Mouse (Mus musculus): Measurements from ENCODE around the gene Kif21a. TPM values are rescaled to one million over a fixed set of nuclear protein-coding genes. Genes with fewer than 3 reads are reported as not detected.

Gene Kif21a
- polyA plus RNA-seq, 1 experiment from 2014 or later, result 9.8 TPM

DNA sequence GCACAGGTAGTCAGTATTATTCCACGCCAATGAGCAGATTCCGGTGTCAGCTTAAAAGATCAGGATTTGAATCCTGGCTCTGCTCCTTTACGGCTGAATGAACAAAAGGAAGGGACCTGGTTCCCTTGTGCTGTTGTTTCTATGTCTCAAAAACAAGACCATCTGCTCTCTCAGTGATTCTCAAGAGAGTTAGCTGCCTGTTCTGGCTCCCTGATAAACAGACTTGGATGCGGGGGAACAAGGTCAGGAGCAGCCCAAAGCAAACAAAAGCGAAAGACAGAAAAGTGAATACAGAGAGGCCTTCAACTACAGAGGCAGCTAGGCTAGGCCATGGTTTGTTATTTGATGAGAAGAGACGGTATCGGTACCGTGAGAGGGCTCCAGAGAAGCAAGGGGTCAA lies 27.5 kb downstream of the Kif21a start:
- no peaks in the 10 kb centered on the region for H3K27me3 ChIP-seq (ENCODE audit: insufficient read depth, low read length)
- ATAC-seq (ENCODE audit: low FRiP score, low TSS enrichment), result no peak
- H3K27ac ChIP-seq (ENCODE audit: low read length), result no peak overlapping the region
- H3K4me3 ChIP-seq (ENCODE audit: low read length), result no peak overlapping the region
- 71% methylated on average over 8 of the region's 8 CpGs for WGBS
- 0 out of 2 replicates have a peak, but pooled peaks cover 5% of the 10 kb centered on the region for H3K4me1 ChIP-seq (ENCODE audit: insufficient read depth, low read length)
- H3K9ac ChIP-seq (replicated peaks; ENCODE audit: low read length), result no peak overlapping the region
- no peaks in the 10 kb centered on the region for H3K9me3 ChIP-seq (ENCODE audit: low read length)
- H3K4me2 ChIP-seq (replicated peaks; ENCODE audit: low read depth, low read length), result no peak overlapping the region
- H3K36me3 ChIP-seq (ENCODE audit: insufficient read depth, low read length), result no peaks in the 10 kb centered on the region

DNA sequence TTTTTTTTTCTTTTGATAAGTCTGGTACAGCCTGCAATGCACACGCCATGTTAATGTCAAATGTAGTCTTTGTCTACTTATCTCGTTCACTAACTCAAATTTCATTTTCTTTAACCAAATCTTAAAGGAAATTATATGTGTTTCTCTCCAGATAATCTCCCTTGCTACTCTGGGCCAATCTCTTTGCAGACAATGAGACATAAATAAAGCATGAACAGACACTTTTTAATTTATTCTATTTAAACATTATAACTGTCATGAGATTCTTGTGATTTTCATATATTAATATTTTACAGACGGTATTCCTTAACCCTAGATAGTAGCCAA lies 30.9 kb downstream of the Kif21a start:
- 59% methylated on average over 3 of the region's 3 CpGs for WGBS
- no peak overlapping the region for H3K9ac ChIP-seq (replicated peaks; ENCODE audit: low read length)
- H3K9me3 ChIP-seq (ENCODE audit: low read length), result no peaks in the 10 kb centered on the region
- no peaks in the 10 kb centered on the region for H3K27me3 ChIP-seq (ENCODE audit: insufficient read depth, low read length)
- no peaks in the 10 kb centered on the region for H3K36me3 ChIP-seq (ENCODE audit: insufficient read depth, low read length)
- H3K27ac ChIP-seq (ENCODE audit: low read length), result no peak overlapping the region
- 0 out of 2 replicates have a peak, but pooled peaks cover 6% of the 10 kb centered on the region for H3K4me1 ChIP-seq (ENCODE audit: insufficient read depth, low read length)
- H3K4me2 ChIP-seq (replicated peaks; ENCODE audit: low read depth, low read length), result no peak overlapping the region
- H3K4me3 ChIP-seq (ENCODE audit: low read length), result no peak overlapping the region
- no peak for ATAC-seq (ENCODE audit: low FRiP score, low TSS enrichment)

DNA sequence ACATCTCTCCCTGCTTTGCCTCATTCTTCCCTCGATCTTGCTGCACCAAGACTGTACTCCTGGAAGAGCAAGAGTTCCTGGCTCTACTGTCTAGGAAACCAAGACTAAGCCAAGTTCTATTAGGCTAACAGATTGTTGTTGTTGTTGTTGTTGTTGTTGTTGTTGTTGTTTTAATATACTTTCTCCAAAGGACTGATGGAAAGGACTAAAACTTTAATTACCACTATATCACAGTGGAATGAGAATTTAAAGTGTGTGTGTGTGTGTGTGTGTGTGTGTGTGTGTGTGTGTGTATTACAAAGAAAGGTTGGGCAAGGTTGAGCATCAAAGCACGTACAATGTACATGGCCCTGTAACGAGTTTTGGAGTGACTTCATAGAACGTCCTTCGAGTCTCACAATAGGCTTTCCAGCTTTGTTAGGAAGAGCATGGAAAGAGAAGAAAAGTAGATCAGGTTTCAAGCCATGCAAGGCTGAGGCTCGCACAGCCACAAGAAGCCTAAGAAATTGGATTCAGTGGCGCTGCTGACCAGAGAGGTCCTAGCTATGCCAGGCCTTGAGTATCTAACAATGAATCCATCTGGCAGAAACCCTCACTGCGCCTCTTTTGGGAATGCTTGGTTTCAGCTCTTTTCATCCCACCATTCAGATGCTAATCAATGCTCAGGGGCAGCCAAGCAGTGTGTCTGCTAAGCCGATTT lies 31.4 kb downstream of the Kif21a start:
- H3K9ac ChIP-seq (replicated peaks; ENCODE audit: low read length), result no peak overlapping the region
- ATAC-seq (ENCODE audit: low FRiP score, low TSS enrichment), result no peak
- no peak overlapping the region for H3K4me2 ChIP-seq (replicated peaks; ENCODE audit: low read depth, low read length)
- no peaks in the 10 kb centered on the region for H3K27me3 ChIP-seq (ENCODE audit: insufficient read depth, low read length)
- peaks cover 8% of the 10 kb centered on the region; the same call in 1 of the 2 replicates for H3K4me1 ChIP-seq (ENCODE audit: insufficient read depth, low read length)
- H3K36me3 ChIP-seq (ENCODE audit: insufficient read depth, low read length), result no peaks in the 10 kb centered on the region
- no peak overlapping the region for H3K4me3 ChIP-seq (ENCODE audit: low read length)
- H3K9me3 ChIP-seq (ENCODE audit: low read length), result no peaks in the 10 kb centered on the region
- WGBS, result 54% methylated on average over 9 of the region's 9 CpGs
- H3K27ac ChIP-seq (ENCODE audit: low read length), result no peak overlapping the region

DNA sequence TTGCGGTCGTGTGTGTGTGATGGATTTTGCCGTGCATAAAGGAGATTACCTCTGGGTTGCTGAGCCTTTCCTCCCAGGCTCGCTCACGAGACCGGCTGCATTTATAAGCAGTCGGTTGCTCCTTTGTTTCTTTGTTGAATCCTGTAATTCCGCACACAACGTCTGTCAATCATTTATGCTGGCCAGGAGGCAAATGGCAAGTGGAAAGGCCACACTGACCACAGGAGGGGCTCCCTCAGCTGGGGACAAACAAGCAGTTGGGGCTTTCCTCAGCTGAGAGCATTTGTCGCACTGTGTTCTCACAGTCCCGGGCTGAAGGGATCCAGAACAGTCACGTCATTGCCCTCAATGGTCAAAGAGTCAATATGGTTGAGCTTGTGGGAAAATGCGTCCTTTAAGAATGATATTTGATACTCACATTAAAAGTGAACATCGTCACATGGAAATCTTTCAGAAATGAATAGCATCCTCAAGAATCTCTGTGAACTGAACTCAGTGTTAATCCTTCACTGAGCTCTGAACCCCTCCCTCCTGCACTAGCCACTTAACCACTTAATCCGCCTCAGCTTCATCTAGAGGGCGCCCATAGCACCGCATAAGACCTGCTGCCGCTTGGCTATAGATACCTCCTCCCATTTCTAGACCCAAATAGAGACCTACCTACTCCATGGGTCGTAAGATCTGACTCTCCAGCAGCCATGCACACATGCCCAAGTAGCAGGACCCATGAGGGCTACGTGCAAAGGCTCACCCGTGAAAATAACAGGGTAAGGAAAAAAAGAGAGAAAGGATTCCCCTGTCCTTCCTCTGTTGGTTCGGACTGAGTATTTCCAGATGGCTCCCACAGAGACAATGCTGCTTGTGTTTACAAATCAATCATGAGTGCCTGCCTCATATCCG lies 32.2 kb downstream of the Kif21a start:
- no peaks in the 10 kb centered on the region for H3K36me3 ChIP-seq (ENCODE audit: insufficient read depth, low read length)
- peak; percentile 67 for ATAC-seq (ENCODE audit: low FRiP score, low TSS enrichment)
- no peaks in the 10 kb centered on the region for H3K9me3 ChIP-seq (ENCODE audit: low read length)
- H3K4me1 ChIP-seq (ENCODE audit: insufficient read depth, low read length), result peaks cover 14% of the 10 kb centered on the region; the same call in 1 of the 2 replicates
- no peaks in the 10 kb centered on the region for H3K27me3 ChIP-seq (ENCODE audit: insufficient read depth, low read length)
- no peak overlapping the region for H3K9ac ChIP-seq (replicated peaks; ENCODE audit: low read length)
- peak overlapping the region; percentile 18; the same call in 1 of the 2 replicates for H3K4me2 ChIP-seq (replicated peaks; ENCODE audit: low read depth, low read length)
- no peak overlapping the region for H3K4me3 ChIP-seq (ENCODE audit: low read length)
- 71% methylated on average over 23 of the region's 23 CpGs for WGBS
- 0 out of 2 replicates have a peak overlapping the region, but pooled peaks have one; percentile 10 for H3K27ac ChIP-seq (ENCODE audit: low read length)

DNA sequence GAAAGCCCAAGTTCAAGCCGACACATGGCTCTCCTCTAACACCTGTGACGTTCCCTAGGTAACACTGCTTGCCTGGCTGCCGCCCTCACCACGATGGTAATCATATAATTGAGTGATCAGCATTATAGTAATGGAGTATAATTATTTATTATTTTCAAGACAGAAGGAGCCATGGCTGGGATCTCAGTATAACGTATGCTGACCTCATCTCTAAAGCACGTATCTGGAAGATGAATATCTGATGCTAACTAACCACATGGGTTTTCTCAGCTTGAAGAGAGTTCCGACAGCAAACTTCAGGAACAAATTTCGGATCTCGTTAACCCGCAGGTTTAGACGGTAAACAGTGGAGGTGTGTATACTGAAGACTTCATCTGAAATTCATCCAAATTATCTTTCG lies 33.4 kb downstream of the Kif21a start:
- H3K9me3 ChIP-seq (ENCODE audit: low read length), result no peaks in the 10 kb centered on the region
- no peaks in the 10 kb centered on the region for H3K27me3 ChIP-seq (ENCODE audit: insufficient read depth, low read length)
- no peak overlapping the region for H3K4me3 ChIP-seq (ENCODE audit: low read length)
- no peak overlapping the region for H3K4me2 ChIP-seq (replicated peaks; ENCODE audit: low read depth, low read length)
- no peak for ATAC-seq (ENCODE audit: low FRiP score, low TSS enrichment)
- no peak overlapping the region for H3K27ac ChIP-seq (ENCODE audit: low read length)
- no peak overlapping the region for H3K9ac ChIP-seq (replicated peaks; ENCODE audit: low read length)
- no peaks in the 10 kb centered on the region for H3K36me3 ChIP-seq (ENCODE audit: insufficient read depth, low read length)
- H3K4me1 ChIP-seq (ENCODE audit: insufficient read depth, low read length), result peaks cover 19% of the 10 kb centered on the region; the same call in 1 of the 2 replicates
- 83% methylated on average over 12 of the region's 12 CpGs for WGBS

DNA sequence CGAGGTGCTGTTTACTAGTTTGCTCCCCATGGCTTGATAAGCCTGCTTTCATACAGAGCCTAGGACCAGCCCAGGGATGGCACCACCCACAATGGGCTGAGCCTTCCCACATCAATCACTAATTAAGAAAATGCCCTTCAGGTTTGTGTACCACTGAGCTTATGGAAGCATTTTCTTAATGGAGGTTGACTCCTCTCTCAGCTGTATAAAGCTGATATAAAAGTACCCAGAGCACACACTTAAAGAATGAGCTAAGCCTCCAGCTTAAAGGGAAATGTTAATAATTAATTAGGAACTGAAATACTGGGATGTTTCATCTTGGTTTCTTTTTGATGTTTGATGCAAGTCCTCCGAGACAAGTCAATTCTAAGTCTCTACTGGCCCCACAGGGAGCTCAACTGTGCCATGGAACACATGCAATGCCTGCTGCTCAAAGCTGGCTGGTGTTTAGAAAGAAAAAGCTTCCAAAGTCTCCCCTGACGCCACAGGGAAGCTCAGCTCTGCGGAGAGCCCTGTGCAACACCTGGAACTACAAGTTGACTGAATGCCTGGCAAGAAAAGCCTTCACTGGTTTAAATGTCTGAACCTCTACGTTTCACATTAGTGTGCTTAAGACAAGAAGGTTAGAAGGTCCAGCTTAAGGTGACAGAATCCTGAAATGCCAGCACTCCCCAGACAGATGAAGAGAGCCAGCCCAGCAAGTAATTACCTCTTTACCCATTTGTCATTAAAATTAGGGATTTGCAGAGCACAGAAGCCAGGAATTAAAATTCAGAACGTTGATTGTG lies 36.8 kb downstream of the Kif21a start:
- Histone ChIP-seq H3K27me3 (ENCODE audit: insufficient read depth, low read length) (no peaks in the 10 kb centered on the region), H3K4me1 (ENCODE audit: insufficient read depth, low read length) (peaks cover 21% of the 10 kb centered on the region; the same call in 1 of the 2 replicates), H3K4me2 (replicated peaks; ENCODE audit: low read depth, low read length) (peak overlapping the region; percentile 40), H3K9me3 (ENCODE audit: low read length) (no peaks in the 10 kb centered on the region), H3K36me3 (ENCODE audit: insufficient read depth, low read length) (no peaks in the 10 kb centered on the region), H3K4me3 (ENCODE audit: low read length) (peak overlapping the region; percentile 23), H3K27ac (ENCODE audit: low read length) (peak overlapping the region; percentile 76), H3K9ac (replicated peaks; ENCODE audit: low read length) (no peak overlapping the region)
- ATAC-seq (ENCODE audit: low FRiP score, low TSS enrichment), result peak; percentile 56; the same call in 1 of the 2 replicates
- WGBS, result 26% methylated on average over 6 of the region's 6 CpGs

DNA sequence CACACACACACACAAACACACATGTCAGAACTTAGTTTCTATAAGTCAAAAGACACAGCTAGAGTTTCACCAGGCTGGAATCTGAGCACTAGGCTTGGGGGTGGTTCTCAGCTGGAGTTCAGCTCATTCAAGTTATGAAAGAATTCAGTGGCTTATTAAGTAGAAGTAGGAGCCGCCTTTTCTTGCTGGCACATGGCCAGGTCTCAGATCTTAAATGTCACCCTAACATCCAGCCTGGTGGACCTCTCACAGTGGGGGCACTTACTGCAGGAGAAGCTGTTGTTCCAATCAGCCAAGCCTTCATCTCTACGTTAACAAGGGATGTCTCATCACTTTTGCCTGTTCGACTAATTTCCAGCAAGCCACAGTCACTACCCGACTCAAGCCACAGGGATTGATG lies 39.5 kb downstream of the Kif21a start:
- Histone ChIP-seq H3K4me2 (replicated peaks; ENCODE audit: low read depth, low read length) (no peak overlapping the region), H3K27me3 (ENCODE audit: insufficient read depth, low read length) (no peaks in the 10 kb centered on the region), H3K9ac (replicated peaks; ENCODE audit: low read length) (no peak overlapping the region), H3K9me3 (ENCODE audit: low read length) (no peaks in the 10 kb centered on the region), H3K4me1 (ENCODE audit: insufficient read depth, low read length) (peaks cover 18% of the 10 kb centered on the region; the same call in 1 of the 2 replicates), H3K27ac (ENCODE audit: low read length) (no peak overlapping the region), H3K36me3 (ENCODE audit: insufficient read depth, low read length) (no peaks in the 10 kb centered on the region), H3K4me3 (ENCODE audit: low read length) (no peak overlapping the region)
- ATAC-seq (ENCODE audit: low FRiP score, low TSS enrichment), result no peak
- 68% methylated on average over 4 of the region's 4 CpGs for WGBS

DNA sequence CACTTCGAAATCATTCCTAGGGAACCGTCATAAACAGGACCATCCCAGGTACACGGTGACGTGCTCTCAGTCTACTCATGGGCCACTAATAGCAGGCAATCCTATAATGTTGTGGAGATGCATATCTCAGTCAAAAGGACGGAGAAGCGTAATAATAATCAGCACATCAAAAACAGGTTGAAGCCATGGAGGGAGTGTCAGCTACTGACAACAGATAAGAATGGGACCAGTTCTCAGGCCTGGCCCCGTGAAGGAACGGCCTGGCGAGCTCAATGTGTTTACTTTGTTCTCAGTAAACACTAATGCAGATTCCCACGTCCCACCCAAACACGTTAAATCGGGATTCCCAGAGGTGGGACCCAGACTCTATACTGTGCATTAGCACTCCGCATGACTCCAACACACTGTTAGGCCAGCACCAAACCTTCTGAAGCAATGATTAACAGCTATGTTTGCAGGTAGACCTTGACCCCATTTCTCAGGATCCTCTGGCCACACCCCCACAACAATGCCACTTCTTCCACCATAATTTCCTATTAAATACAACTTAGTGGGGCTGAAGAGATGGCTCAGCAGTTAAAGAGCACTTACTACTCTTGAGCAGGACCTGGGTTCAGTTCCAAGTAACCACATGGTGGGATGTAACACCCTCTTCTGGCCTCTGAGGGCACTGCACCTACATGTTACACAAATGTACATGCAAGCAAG lies 42.5 kb downstream of the Kif21a start:
- H3K27ac ChIP-seq (ENCODE audit: low read length), result no peak overlapping the region
- H3K9ac ChIP-seq (replicated peaks; ENCODE audit: low read length), result no peak overlapping the region
- H3K4me1 ChIP-seq (ENCODE audit: insufficient read depth, low read length), result peaks cover 9% of the 10 kb centered on the region; the same call in 1 of the 2 replicates
- H3K27me3 ChIP-seq (ENCODE audit: insufficient read depth, low read length), result no peaks in the 10 kb centered on the region
- 86% methylated on average over 13 of the region's 13 CpGs for WGBS
- H3K36me3 ChIP-seq (ENCODE audit: insufficient read depth, low read length), result no peaks in the 10 kb centered on the region
- H3K9me3 ChIP-seq (ENCODE audit: low read length), result no peaks in the 10 kb centered on the region
- no peak overlapping the region for H3K4me3 ChIP-seq (ENCODE audit: low read length)
- ATAC-seq (ENCODE audit: low FRiP score, low TSS enrichment), result no peak
- H3K4me2 ChIP-seq (replicated peaks; ENCODE audit: low read depth, low read length), result no peak overlapping the region

DNA sequence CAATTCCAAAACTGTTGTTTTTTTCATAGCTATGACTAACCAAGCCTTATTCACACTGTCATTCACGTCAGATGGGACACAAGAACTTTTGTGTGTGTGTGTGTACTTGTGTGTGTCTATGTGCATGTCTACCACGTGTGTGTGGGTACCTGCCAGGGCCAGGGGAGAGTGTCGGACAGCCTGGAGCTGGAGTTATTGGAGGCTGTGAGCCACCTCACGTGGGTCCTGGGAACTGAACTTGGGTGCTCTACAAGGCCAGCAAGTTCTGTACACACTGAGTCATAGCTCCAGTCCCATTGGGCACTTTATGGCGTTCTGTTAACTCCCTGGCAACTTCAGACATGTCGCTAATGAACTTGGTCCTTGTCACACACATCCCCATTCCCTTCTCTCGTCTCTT lies 45.0 kb downstream of the Kif21a start:
- Histone ChIP-seq H3K4me1 (ENCODE audit: insufficient read depth, low read length) (no peaks in the 10 kb centered on the region), H3K9me3 (ENCODE audit: low read length) (no peaks in the 10 kb centered on the region), H3K27me3 (ENCODE audit: insufficient read depth, low read length) (no peaks in the 10 kb centered on the region), H3K4me3 (ENCODE audit: low read length) (no peak overlapping the region), H3K36me3 (ENCODE audit: insufficient read depth, low read length) (no peaks in the 10 kb centered on the region), H3K27ac (ENCODE audit: low read length) (no peak overlapping the region), H3K4me2 (replicated peaks; ENCODE audit: low read depth, low read length) (no peak overlapping the region), H3K9ac (replicated peaks; ENCODE audit: low read length) (no peak overlapping the region)
- 88% methylated on average over 7 of the region's 7 CpGs for WGBS
- ATAC-seq (ENCODE audit: low FRiP score, low TSS enrichment), result no peak
